Mouse (Mus musculus) CH12.LX (cell line): ENCODE results near the gene Adsl. TPM values are rescaled to one million over a fixed set of nuclear protein-coding genes. Genes with fewer than 3 reads are reported as not detected.
"Not testable (repeated sequence)": the region's sequence is repeated elsewhere in the genome, so short reads cannot be mapped to it uniquely, and the experiment has no call there.

Experiments
- DNase-seq: peaks from one replicate; pipeline ENCODE4 v3.0.0-alpha.2; 2013; ENCODE audit errors: extremely low read depth
- H3K27ac ChIP-seq: 2 replicates; pipeline ENCODE4 v1.5.1; 2012; ENCODE audit warnings: low read depth, mild to moderate bottlenecking, control low read depth, moderate library complexity; ENCODE audit not compliant: insufficient read depth
- H3K27me3 ChIP-seq: replicated peaks from 2 replicates; pipeline ENCODE3; 2012; ENCODE audit warnings: inconsistent platforms
- H3K36me3 ChIP-seq, 2 experiments: replicated peaks in 1 of 2; 2 replicates each; pipeline versions ENCODE3 to v1.6.1; 2012; ENCODE audit warnings: inconsistent platforms in 1 of 2, low read length in 1 of 2, mild to moderate bottlenecking in 1 of 2, mixed read lengths in 1 of 2, moderate library complexity in 1 of 2; ENCODE audit not compliant: control insufficient read depth in 1 of 2, insufficient read depth in 1 of 2
- H3K4me1 ChIP-seq, 2 experiments: 2 replicates each; pipeline ENCODE4 v1.6.1; 2012; ENCODE audit warnings: inconsistent platforms in 1 of 2, moderate library complexity in 1 of 2; ENCODE audit not compliant: insufficient read depth in 2 of 2, control insufficient read depth in 1 of 2
- H3K4me2 ChIP-seq: 2 replicates; pipeline ENCODE4 v1.6.1; 2012; ENCODE audit warnings: low read depth, mild to moderate bottlenecking, control low read depth; ENCODE audit not compliant: poor library complexity, insufficient read depth, severe bottlenecking
- H3K4me3 ChIP-seq, 3 experiments: fragments of 150-350 bp in 1 of 3; sonication (generic) in 1 of 3; replicated peaks in 1 of 3; 2 replicates each; pipeline versions ENCODE3 to v1.5.1; 2011 to 2012; ENCODE audit warnings: low read depth in 2 of 3, low read length in 2 of 3, mild to moderate bottlenecking in 2 of 3, moderate library complexity in 2 of 3, control low read depth in 1 of 3, improper control_type of control experiment in 1 of 3, inconsistent platforms in 1 of 3, mixed read lengths in 1 of 3; ENCODE audit not compliant: poor library complexity in 1 of 3
- H3K79me2 ChIP-seq: replicated peaks from 2 replicates; pipeline ENCODE4 v1.6.1; 2012; ENCODE audit warnings: mild to moderate bottlenecking, moderate library complexity; ENCODE audit not compliant: control insufficient read depth, poor library complexity, insufficient read depth, severe bottlenecking; ENCODE audit errors: extremely low read depth
- H3K9ac ChIP-seq: 2 replicates; pipeline ENCODE4 v1.6.1; 2012; ENCODE audit warnings: low read depth, mild to moderate bottlenecking, control low read depth, moderate library complexity; ENCODE audit not compliant: insufficient read depth
- H3K9me3 ChIP-seq: replicated peaks from 2 replicates; pipeline ENCODE3; 2012; ENCODE audit warnings: low read length, inconsistent platforms, mixed read lengths
- CHD1 ChIP-seq: IDR thresholded peaks from 2 replicates; pipeline ENCODE4 v1.6.1; 2012; ENCODE audit warnings: low read depth, low read length, improper control_type of control experiment, inconsistent platforms
- CTCF ChIP-seq, 2 experiments: IDR thresholded peaks in 1 of 2; conservative IDR thresholded peaks in 1 of 2; 2 replicates each; pipeline ENCODE4 v1.5.1; 2011 to 2012; ENCODE audit warnings: low read depth in 2 of 2, low read length in 2 of 2, improper control_type of control experiment in 1 of 2, inconsistent platforms in 1 of 2, mild to moderate bottlenecking in 1 of 2, moderate library complexity in 1 of 2
- E2F4 ChIP-seq: IDR thresholded peaks from 2 replicates; pipeline ENCODE4 v1.6.1; 2011; ENCODE audit warnings: low read depth, low read length, improper control_type of control experiment; ENCODE audit not compliant: insufficient replicate concordance
- ELF1 ChIP-seq: IDR thresholded peaks from 2 replicates; pipeline ENCODE4 v1.6.1; 2014; ENCODE audit warnings: low read depth, mild to moderate bottlenecking, inconsistent platforms, low read length, improper control_type of control experiment
- EP300 ChIP-seq: IDR thresholded peaks from 2 replicates; pipeline ENCODE4 v1.6.1; 2011; ENCODE audit warnings: low read length, improper control_type of control experiment
- ETS1 ChIP-seq: conservative IDR thresholded peaks from 2 replicates; pipeline ENCODE4 v1.6.1; 2012; ENCODE audit warnings: low read depth, mild to moderate bottlenecking, inconsistent platforms, low read length, improper control_type of control experiment, moderate library complexity
- HCFC1 ChIP-seq: IDR thresholded peaks from 2 replicates; pipeline ENCODE4 v1.6.1; 2012; ENCODE audit warnings: low read depth, mild to moderate bottlenecking, inconsistent platforms, low read length, improper control_type of control experiment
- JUND ChIP-seq: conservative IDR thresholded peaks from 2 replicates; pipeline ENCODE4 v1.6.1; 2011; ENCODE audit warnings: low read depth, low read length, improper control_type of control experiment
- KAT2A ChIP-seq: IDR thresholded peaks from 2 replicates; pipeline ENCODE4 v1.6.1; 2012; ENCODE audit warnings: low read length, improper control_type of control experiment, inconsistent platforms; ENCODE audit not compliant: insufficient replicate concordance
- MAX ChIP-seq: IDR thresholded peaks from 2 replicates; pipeline ENCODE4 v1.6.1; 2011; ENCODE audit warnings: low read length, improper control_type of control experiment
- MAZ ChIP-seq: IDR thresholded peaks from 2 replicates; pipeline ENCODE4 v1.6.1; 2012; ENCODE audit warnings: low read depth, mild to moderate bottlenecking, inconsistent platforms, low read length, improper control_type of control experiment, moderate library complexity
- NELFE ChIP-seq: IDR thresholded peaks from 2 replicates; pipeline ENCODE4 v1.6.1; 2011; ENCODE audit warnings: low read depth, low read length, improper control_type of control experiment
- POLR2A ChIP-seq: IDR thresholded peaks from 2 replicates; pipeline ENCODE4 v1.6.1; 2011; ENCODE audit warnings: low read depth, mild to moderate bottlenecking, improper control_type of control experiment, low read length
- RAD21 ChIP-seq: IDR thresholded peaks from 2 replicates; pipeline ENCODE4 v1.6.1; 2011; ENCODE audit warnings: low read depth, mild to moderate bottlenecking, low read length, improper control_type of control experiment, moderate library complexity
- SIN3A ChIP-seq: IDR thresholded peaks from 2 replicates; pipeline ENCODE4 v1.6.1; 2012; ENCODE audit warnings: low read length, improper control_type of control experiment, inconsistent platforms
- SMC3 ChIP-seq: IDR thresholded peaks from 2 replicates; pipeline ENCODE4 v1.6.1; 2011; ENCODE audit warnings: low read depth, low read length, improper control_type of control experiment
- TBP ChIP-seq: conservative IDR thresholded peaks from 2 replicates; pipeline ENCODE4 v1.6.1; 2011; ENCODE audit warnings: low read depth, low read length, improper control_type of control experiment
- USF1 ChIP-seq: IDR thresholded peaks from 2 replicates; pipeline ENCODE4 v1.6.1; 2014; ENCODE audit warnings: low read depth, mild to moderate bottlenecking, inconsistent platforms, low read length, improper control_type of control experiment
- USF2 ChIP-seq: conservative IDR thresholded peaks from 2 replicates; pipeline ENCODE4 v1.6.1; 2011; ENCODE audit warnings: low read depth, low read length, improper control_type of control experiment
- ZMIZ1 ChIP-seq: IDR thresholded peaks from 2 replicates; pipeline ENCODE4 v1.6.1; 2012; ENCODE audit warnings: low read depth, mild to moderate bottlenecking, inconsistent platforms, low read length, improper control_type of control experiment
- dilution Hi-C: fragments of 300-500 bp; cut with MboI; formaldehyde crosslinking; loops from 2 replicates; pipeline ENCODE4 v1.14.3; 2020; ENCODE audit warnings: low sequenced_read_pairs; ENCODE audit not compliant: extremely low pct_unique_long_range_greater_than_20kb, extremely low pct_ligation_motif_present
- in situ Hi-C: fragments of 300-500 bp; cut with MboI; formaldehyde crosslinking; loops from 3 replicates; pipeline ENCODE4 v1.14.3; 2019; ENCODE audit warnings: low sequenced_read_pairs, low pct_ligation_motif_present, low pct_unique_long_range_greater_than_20kb, mixed read lengths
- polyA plus RNA-seq: library from polyadenylated mRNA; unstranded; fragments of >175 nt; gene quantifications from 2 replicates; pipeline ENCODE4 v1.2.1, GENCODE M21; 2012; ENCODE audit warnings: low read depth; ENCODE audit not compliant: insufficient read length
- total RNA-seq, 2 experiments: library from RNA; depleted of rRNA; stranded (reverse); fragments of 300-350 nt in 1 of 2; fragments of >200 nt in 1 of 2; gene quantifications; 2 replicates each; pipeline ENCODE4 v1.2.3; 2012 to 2014

Adsl gene
- total and polyA plus RNA-seq, 3 experiments = 226 to 356 (median 276) TPM

GRCm38 (mm10) chr15:80930048-80930571 is 18.2 kb upstream of the Adsl start:
- peaks cover 2 to 14% of the 10 kb centered on the region in 2 experiments; a peak in 3 of 4 replicates for H3K4me1 ChIP-seq
- H3K27ac ChIP-seq = no peak overlapping the region
- peaks cover 48 to 72% of the 10 kb centered on the region in 2 experiments for H3K36me3 ChIP-seq
- no peak overlapping the region for H3K4me3 ChIP-seq
- no peak overlapping the region for H3K9ac ChIP-seq
- DNase-seq = no peak
- H3K4me2 ChIP-seq = no peak overlapping the region
- H3K9me3 ChIP-seq = no peaks in the 10 kb centered on the region
- dilution Hi-C loops (no loop called here), in situ Hi-C loops (no loop called here)
- peaks cover 5% of the 10 kb centered on the region; the same call in 1 of the 2 replicates for H3K79me2 ChIP-seq
- TF ChIP-seq CHD1 (no peak), NELFE (no peak), USF1 (no peak), SIN3A (no peak), POLR2A (no peak), USF2 (no peak), ELF1 (no peak), HCFC1 (no peak), CTCF (conservative IDR thresholded peaks at IDR 0.05 in 1 of 2, IDR thresholded peaks at IDR 0.05 in 1 of 2; ENCODE audit: low read depth in 2 of 2, low read length in 2 of 2) (no peak)
- no peaks in the 10 kb centered on the region for H3K27me3 ChIP-seq

- H3K27ac ChIP-seq, DNase-seq, H3K9me3 ChIP-seq, H3K79me2 ChIP-seq, H3K4me3 ChIP-seq, H3K27me3 ChIP-seq, H3K9ac ChIP-seq, H3K4me2 ChIP-seq, dilution Hi-C loops, in situ Hi-C loops: not testable (repeated sequence)
- peaks cover 2 to 21% of the 10 kb centered on the region in 2 experiments; a peak in 3 of 4 replicates for H3K4me1 ChIP-seq
- H3K36me3 ChIP-seq = peaks cover 45 to 76% of the 10 kb centered on the region in 2 experiments
Measured at GRCm38 (mm10) chr15:80930676-80931320, 17.5 kb upstream of the Adsl start.

- H3K9me3 ChIP-seq = no peaks in the 10 kb centered on the region
- dilution Hi-C loops = no loop called here
- no peak overlapping the region for H3K9ac ChIP-seq
- in situ Hi-C loops = no loop called here
- H3K4me2 ChIP-seq = no peak overlapping the region
- TF ChIP-seq EP300 = no peak
- no peak for TF ChIP-seq ZMIZ1
- TF ChIP-seq ETS1 = no peak
- no peak for TF ChIP-seq MAX
- no peak for TF ChIP-seq CTCF (conservative IDR thresholded peaks at IDR 0.05 in 1 of 2, IDR thresholded peaks at IDR 0.05 in 1 of 2; ENCODE audit: low read depth in 2 of 2, low read length in 2 of 2)
- no peak for TF ChIP-seq JUND
- no peak for TF ChIP-seq RAD21
- TF ChIP-seq USF2 = no peak
- TF ChIP-seq KAT2A = no peak
- TF ChIP-seq POLR2A = no peak
- TF ChIP-seq TBP = no peak
- TF ChIP-seq SIN3A = no peak
- TF ChIP-seq SMC3 = no peak
- TF ChIP-seq MAZ = no peak
- TF ChIP-seq HCFC1 = no peak
- no peak for TF ChIP-seq E2F4
- no peak for DNase-seq
- no peak overlapping the region for H3K4me3 ChIP-seq
- H3K36me3 ChIP-seq = peaks cover 41 to 74% of the 10 kb centered on the region in 2 experiments
- peaks cover 5% of the 10 kb centered on the region; the same call in 1 of the 2 replicates for H3K79me2 ChIP-seq
- H3K4me1 ChIP-seq = peaks cover 2 to 27% of the 10 kb centered on the region in 2 experiments; a peak in 3 of 4 replicates
- no peaks in the 10 kb centered on the region for H3K27me3 ChIP-seq
- no peak overlapping the region for H3K27ac ChIP-seq
Measured at GRCm38 (mm10) chr15:80931345-80931960, 16.8 kb upstream of the Adsl start.
